Mouse (Mus musculus): ENCODE results near the gene Atox1. TPM values are rescaled to one million over a fixed set of nuclear protein-coding genes. Genes with fewer than 3 reads are reported as not detected.
"Not testable (repeated sequence)": the region's sequence is repeated elsewhere in the genome, so short reads cannot be mapped to it uniquely, and the experiment has no call there.

The Atox1 gene
- polyA plus RNA-seq, 1 experiment from 2014 or later, result 581 TPM

DNA sequence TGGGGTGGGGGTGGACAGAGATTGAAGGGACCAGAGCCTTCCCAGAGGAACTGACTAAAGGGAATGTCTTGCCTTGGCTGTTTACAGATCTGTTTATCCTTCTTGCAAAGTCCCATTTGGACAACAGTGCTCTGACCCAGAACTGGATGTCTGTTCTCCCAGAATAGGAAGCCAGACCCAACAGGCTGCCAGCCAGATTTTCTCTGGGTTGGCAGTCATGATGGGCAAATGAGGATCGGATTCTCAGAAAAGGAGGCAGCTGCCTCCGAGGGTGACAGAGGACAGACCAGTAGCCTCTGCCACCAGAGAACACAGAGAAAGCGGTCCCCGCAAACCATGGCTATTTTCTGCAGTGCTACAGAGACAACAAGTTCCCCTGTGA, 41.8 kb downstream of the Atox1 start:
- peak overlapping the region; percentile 70 for H3K4me2 ChIP-seq (ENCODE audit: low read depth, low read length)
- H3K27me3 ChIP-seq (ENCODE audit: control insufficient read depth, insufficient read depth, low read depth, low read length), result no peaks in the 10 kb centered on the region
- WGBS, result 3% methylated on average over 4 of the region's 4 CpGs
- H3K27ac ChIP-seq (ENCODE audit: low read length), result peak overlapping the region; percentile 98
- peak overlapping the region; percentile 80 for H3K9ac ChIP-seq (ENCODE audit: low read length)
- no peaks in the 10 kb centered on the region for H3K36me3 ChIP-seq (ENCODE audit: control insufficient read depth, insufficient read depth, low read length)
- peaks cover 53% of the 10 kb centered on the region for H3K4me1 ChIP-seq (replicated peaks; ENCODE audit: control insufficient read depth, insufficient read depth, low read length)
- peak overlapping the region; percentile 74 for H3K4me3 ChIP-seq (ENCODE audit: low read length)
- H3K9me3 ChIP-seq (ENCODE audit: control insufficient read depth, low read length), result no peaks in the 10 kb centered on the region
- ATAC-seq (ENCODE audit: low read depth), result no peak

- peak overlapping the region; percentile 98 for H3K27ac ChIP-seq (ENCODE audit: low read length)
- 9% methylated on average over 3 of the region's 3 CpGs for WGBS
- H3K4me2 ChIP-seq (ENCODE audit: low read depth, low read length), result peak overlapping the region; percentile 70
- peaks cover 50% of the 10 kb centered on the region for H3K4me1 ChIP-seq (replicated peaks; ENCODE audit: control insufficient read depth, insufficient read depth, low read length)
- no peaks in the 10 kb centered on the region for H3K27me3 ChIP-seq (ENCODE audit: control insufficient read depth, insufficient read depth, low read depth, low read length)
- H3K4me3 ChIP-seq (ENCODE audit: low read length), result peak overlapping the region; percentile 74
- ATAC-seq (ENCODE audit: low read depth), result no peak
- peak overlapping the region; percentile 80 for H3K9ac ChIP-seq (ENCODE audit: low read length)
- no peaks in the 10 kb centered on the region for H3K9me3 ChIP-seq (ENCODE audit: control insufficient read depth, low read length)
- no peaks in the 10 kb centered on the region for H3K36me3 ChIP-seq (ENCODE audit: control insufficient read depth, insufficient read depth, low read length)
Measured at GRCm38 (mm10) chr11:55418704-55419061, 42.4 kb downstream of the Atox1 start.

GRCm38 (mm10) chr11:55417898-55418703, 42.9 kb downstream of the Atox1 start:
- peaks cover 47% of the 10 kb centered on the region for H3K4me1 ChIP-seq (replicated peaks; ENCODE audit: control insufficient read depth, insufficient read depth, low read length)
- ATAC-seq (ENCODE audit: low read depth), result peak; percentile 79

GRCm38 (mm10) chr11:55416609-55417265, 44.3 kb downstream of the Atox1 start:
- Histone ChIP-seq H3K27ac (ENCODE audit: low read length) (peak overlapping the region; percentile 98), H3K27me3 (ENCODE audit: control insufficient read depth, insufficient read depth, low read depth, low read length) (no peaks in the 10 kb centered on the region), H3K4me2 (ENCODE audit: low read depth, low read length) (peak overlapping the region; percentile 70), H3K9me3 (ENCODE audit: control insufficient read depth, low read length) (no peaks in the 10 kb centered on the region), H3K9ac (ENCODE audit: low read length) (peak overlapping the region; percentile 47), H3K36me3 (ENCODE audit: control insufficient read depth, insufficient read depth, low read length) (no peaks in the 10 kb centered on the region), H3K4me1 (replicated peaks; ENCODE audit: control insufficient read depth, insufficient read depth, low read length) (peaks cover 57% of the 10 kb centered on the region), H3K4me3 (ENCODE audit: low read length) (peak overlapping the region; percentile 74)
- 44% methylated on average over 6 of the region's 6 CpGs for WGBS
- no peak for ATAC-seq (ENCODE audit: low read depth)

More at GRCm38 (mm10) chr11:55417898-55418703, 42.9 kb downstream of the Atox1 start:
- Histone ChIP-seq H3K27me3 (ENCODE audit: control insufficient read depth, insufficient read depth, low read depth, low read length) (no peaks in the 10 kb centered on the region), H3K36me3 (ENCODE audit: control insufficient read depth, insufficient read depth, low read length) (no peaks in the 10 kb centered on the region), H3K27ac (ENCODE audit: low read length) (peak overlapping the region; percentile 98), H3K9me3 (ENCODE audit: control insufficient read depth, low read length) (no peaks in the 10 kb centered on the region), H3K4me3 (ENCODE audit: low read length) (peak overlapping the region; percentile 74), H3K9ac (ENCODE audit: low read length) (peak overlapping the region; percentile 80), H3K4me2 (ENCODE audit: low read depth, low read length) (peak overlapping the region; percentile 70)
- under 1% methylated on average over 24 of the region's 24 CpGs for WGBS

GRCm38 (mm10) chr11:55415731-55416130, 45.3 kb downstream of the Atox1 start:
- H3K36me3 ChIP-seq (ENCODE audit: control insufficient read depth, insufficient read depth, low read length); H3K9me3 ChIP-seq (ENCODE audit: control insufficient read depth, low read length); ATAC-seq (ENCODE audit: low read depth); H3K27me3 ChIP-seq (ENCODE audit: control insufficient read depth, insufficient read depth, low read depth, low read length); H3K4me3 ChIP-seq (ENCODE audit: low read length); H3K9ac ChIP-seq (ENCODE audit: low read length); H3K27ac ChIP-seq (ENCODE audit: low read length): not testable (repeated sequence)
- 83% methylated on average over 6 of the region's 6 CpGs for WGBS
- Histone ChIP-seq H3K4me1 (replicated peaks; ENCODE audit: control insufficient read depth, insufficient read depth, low read length) (peaks cover 63% of the 10 kb centered on the region), H3K4me2 (ENCODE audit: low read depth, low read length) (peak overlapping the region; percentile 38)

- Histone ChIP-seq H3K4me3 (ENCODE audit: low read length) (peak overlapping the region; percentile 16), H3K27me3 (ENCODE audit: control insufficient read depth, insufficient read depth, low read depth, low read length) (no peaks in the 10 kb centered on the region)
Measured at GRCm38 (mm10) chr11:55415036-55415704, 45.9 kb downstream of the Atox1 start.

GRCm38 (mm10) chr11:55414314-55414713, 46.7 kb downstream of the Atox1 start:
- no peak overlapping the region for H3K9ac ChIP-seq (ENCODE audit: low read length)
- peak; percentile 32 for ATAC-seq (ENCODE audit: low read depth)
- H3K4me1 ChIP-seq (replicated peaks; ENCODE audit: control insufficient read depth, insufficient read depth, low read length), result peaks cover 58% of the 10 kb centered on the region
- H3K27ac ChIP-seq (ENCODE audit: low read length), result peak overlapping the region; percentile 67
- H3K36me3 ChIP-seq (ENCODE audit: control insufficient read depth, insufficient read depth, low read length), result peaks cover 8% of the 10 kb centered on the region
- peak overlapping the region; percentile 38 for H3K4me2 ChIP-seq (ENCODE audit: low read depth, low read length)
- no peaks in the 10 kb centered on the region for H3K27me3 ChIP-seq (ENCODE audit: control insufficient read depth, insufficient read depth, low read depth, low read length)
- WGBS, result 38% methylated on average over 5 of the region's 5 CpGs
- no peak overlapping the region for H3K4me3 ChIP-seq (ENCODE audit: low read length)
- H3K9me3 ChIP-seq (ENCODE audit: control insufficient read depth, low read length), result no peaks in the 10 kb centered on the region

More at GRCm38 (mm10) chr11:55415036-55415704, 45.9 kb downstream of the Atox1 start:
- peaks cover 62% of the 10 kb centered on the region for H3K4me1 ChIP-seq (replicated peaks; ENCODE audit: control insufficient read depth, insufficient read depth, low read length)
- no peaks in the 10 kb centered on the region for H3K36me3 ChIP-seq (ENCODE audit: control insufficient read depth, insufficient read depth, low read length)
- H3K9me3 ChIP-seq (ENCODE audit: control insufficient read depth, low read length), result no peaks in the 10 kb centered on the region
- H3K9ac ChIP-seq (ENCODE audit: low read length), result 0 out of 2 replicates have a peak overlapping the region, but pooled peaks have one; percentile 31
- H3K27ac ChIP-seq (ENCODE audit: low read length), result peak overlapping the region; percentile 67
- H3K4me2 ChIP-seq (ENCODE audit: low read depth, low read length), result peak overlapping the region; percentile 38
- ATAC-seq (ENCODE audit: low read depth), result no peak
- WGBS, result 34% methylated on average over 9 of the region's 9 CpGs

DNA sequence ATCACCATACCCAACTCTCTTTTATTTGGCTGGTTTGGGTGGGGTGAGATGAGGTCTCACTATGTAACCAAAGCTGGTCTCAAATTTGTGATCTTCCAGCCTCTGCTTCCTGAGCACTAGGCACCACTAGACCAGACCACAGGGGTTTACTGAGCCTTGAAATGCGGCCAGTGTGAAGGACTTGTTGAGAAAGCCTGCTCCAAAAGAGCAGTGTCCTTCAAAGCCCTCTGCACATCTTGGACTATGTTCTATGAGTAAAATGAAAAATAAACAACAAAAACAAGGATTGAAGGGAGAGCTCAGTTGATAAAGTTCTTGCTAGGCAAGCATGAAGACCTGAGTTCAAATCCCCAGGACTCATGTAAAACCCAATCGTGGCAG, 47.6 kb downstream of the Atox1 start:
- Histone ChIP-seq H3K9ac (ENCODE audit: low read length) (no peak overlapping the region), H3K4me1 (replicated peaks; ENCODE audit: control insufficient read depth, insufficient read depth, low read length) (peaks cover 58% of the 10 kb centered on the region), H3K27me3 (ENCODE audit: control insufficient read depth, insufficient read depth, low read depth, low read length) (no peaks in the 10 kb centered on the region), H3K27ac (ENCODE audit: low read length) (no peak overlapping the region), H3K4me3 (ENCODE audit: low read length) (no peak overlapping the region), H3K4me2 (ENCODE audit: low read depth, low read length) (no peak overlapping the region), H3K36me3 (ENCODE audit: control insufficient read depth, insufficient read depth, low read length) (peaks cover 17% of the 10 kb centered on the region), H3K9me3 (ENCODE audit: control insufficient read depth, low read length) (no peaks in the 10 kb centered on the region)
- WGBS, result 82% methylated on average over 2 of the region's 2 CpGs
- ATAC-seq (ENCODE audit: low read depth), result no peak

Data from lung, embryonic 16.5 days (tissue).